Mouse (Mus musculus): ENCODE measurements around the gene Fxyd2.
A peak's percentile ranks its signal among the peaks of the same experiment; 100 is the strongest.

The Fxyd2 gene

GRCm38 (mm10) chr9:45399434-45399833 is at the start of gene Fxyd2:
Gene Fxyd2 (plus strand): TSS chr9:45399669.
- no peak for DNase-seq (ENCODE audit: low spot score in 2 of 2)

GRCm38 (mm10) chr9:45349851-45350250 is 49.6 kb upstream of the Fxyd2 start:
- no peak for DNase-seq (ENCODE audit: low spot score in 2 of 2)

GRCm38 (mm10) chr9:45355192-45355591 is 44.3 kb upstream of the Fxyd2 start:
- DNase-seq (ENCODE audit: low spot score in 2 of 2), result no peak

GRCm38 (mm10) chr9:45358356-45358755 is 41.1 kb upstream of the Fxyd2 start:
- no peak for DNase-seq (ENCODE audit: low spot score in 2 of 2)

- no peak for DNase-seq (ENCODE audit: low spot score in 2 of 2)
Observed at GRCm38 (mm10) chr9:45362051-45362461, 37.4 kb upstream of the Fxyd2 start.

- no peak for DNase-seq (ENCODE audit: low spot score in 2 of 2)
Observed at GRCm38 (mm10) chr9:45363639-45364214, 35.7 kb upstream of the Fxyd2 start.

- no peak for DNase-seq (ENCODE audit: low spot score in 2 of 2)
Observed at GRCm38 (mm10) chr9:45367716-45368115, 31.8 kb upstream of the Fxyd2 start.

- DNase-seq (ENCODE audit: low spot score in 2 of 2), result no peak
Observed at GRCm38 (mm10) chr9:45368341-45368901, 31.0 kb upstream of the Fxyd2 start.

- peak in 1 of 2 experiments; percentile 36 for DNase-seq (ENCODE audit: low spot score in 2 of 2)
Observed at GRCm38 (mm10) chr9:45370117-45370561, 29.3 kb upstream of the Fxyd2 start, which contains the start of gene Fxyd6. Gene Fxyd6 (plus strand): TSS chr9:45370185.

- no peak for DNase-seq (ENCODE audit: low spot score in 2 of 2)
Observed at GRCm38 (mm10) chr9:45370616-45371336, 28.7 kb upstream of the Fxyd2 start.

GRCm38 (mm10) chr9:45371337-45371707 is 28.1 kb upstream of the Fxyd2 start:
- no peak for DNase-seq (ENCODE audit: low spot score in 2 of 2)

- DNase-seq (ENCODE audit: low spot score in 2 of 2), result no peak
Observed at GRCm38 (mm10) chr9:45373896-45374295, 25.6 kb upstream of the Fxyd2 start.

GRCm38 (mm10) chr9:45374988-45375502 is 24.4 kb upstream of the Fxyd2 start:
- no peak for DNase-seq (ENCODE audit: low spot score in 2 of 2)

GRCm38 (mm10) chr9:45376427-45376826 is 23.0 kb upstream of the Fxyd2 start:
- no peak for DNase-seq (ENCODE audit: low spot score in 2 of 2)

- no peak for DNase-seq (ENCODE audit: low spot score in 2 of 2)
Observed at GRCm38 (mm10) chr9:45376883-45377282, 22.6 kb upstream of the Fxyd2 start.

GRCm38 (mm10) chr9:45380411-45381251 is 18.8 kb upstream of the Fxyd2 start:
- no peak for DNase-seq (ENCODE audit: low spot score in 2 of 2)

- no peak for DNase-seq (ENCODE audit: low spot score in 2 of 2)
Observed at GRCm38 (mm10) chr9:45382336-45382735, 17.1 kb upstream of the Fxyd2 start.

- DNase-seq (ENCODE audit: low spot score in 2 of 2), result no peak
Observed at GRCm38 (mm10) chr9:45382834-45383233, 16.6 kb upstream of the Fxyd2 start.

- no peak for DNase-seq (ENCODE audit: low spot score in 2 of 2)
Observed at GRCm38 (mm10) chr9:45383883-45384282, 15.6 kb upstream of the Fxyd2 start.

- no peak for DNase-seq (ENCODE audit: low spot score in 2 of 2)
Observed at GRCm38 (mm10) chr9:45386698-45387097, 12.8 kb upstream of the Fxyd2 start.

GRCm38 (mm10) chr9:45388385-45388994 is 11.0 kb upstream of the Fxyd2 start:
- peak; percentile 69 to 86 for DNase-seq (ENCODE audit: low spot score in 2 of 2)

All from spleen, postnatal 10 days (tissue).